Comparison of ENCODE assay signal across 8 mouse cellular contexts in genomic region chr16:35364063-35364428, GRCm38 (mm10). TPM values are rescaled to one million over a fixed set of nuclear protein-coding genes. Genes with fewer than 3 reads are reported as not detected.
A peak's percentile ranks its signal among the peaks of the same experiment; 100 is the strongest.
DNase-seq lines count a peak whose midpoint lies in the region; ATAC-seq and TF ChIP-seq lines count a peak whose summit lies in the region.

No protein-coding gene starts in this region.

- H3K9ac ChIP-seq in embryonic facial prominence, embryonic 11.5 days (replicated peaks; ENCODE audit: low read length), result peak overlapping the region; percentile 54
- H3K9ac ChIP-seq in intestine, embryonic 15.5 days, result peak overlapping the region; percentile 42; the same call in 1 of the 2 replicates

- no peaks in the 10 kb centered on the region for H3K79me2 ChIP-seq in myocyte (ENCODE audit: control insufficient read depth, insufficient read depth)

- intact Hi-C loops in left cerebral cortex, adult 2 months (cut with DNase I), result loop anchor here (5.0 kb wide), 1 partner anchor 263 kb away; no protein-coding TSS in a partner anchor

- 2% methylated on average over 7 of the region's 7 CpGs for WGBS in embryonic facial prominence, embryonic 11.5 days
- WGBS in intestine, embryonic 15.5 days, result 1% methylated on average over 7 of the region's 7 CpGs

- H3K9me3 ChIP-seq in embryonic facial prominence, embryonic 11.5 days (replicated peaks; ENCODE audit: control insufficient read depth, low read length), result no peaks in the 10 kb centered on the region
- H3K9me3 ChIP-seq in intestine, embryonic 15.5 days, result no peaks in the 10 kb centered on the region

- no peaks in the 10 kb centered on the region for H3K4me1 ChIP-seq in embryonic facial prominence, embryonic 11.5 days (ENCODE audit: control insufficient read depth, insufficient read depth, low read length)
- peaks cover 6% of the 10 kb centered on the region; the same call in 1 of the 2 replicates for H3K4me1 ChIP-seq in intestine, embryonic 15.5 days (replicated peaks)

- 0 out of 2 replicates have a peak overlapping the region, but pooled peaks have one; percentile 28 for H3K27ac ChIP-seq in left cerebral cortex, adult 2 months
- H3K27ac ChIP-seq in embryonic facial prominence, embryonic 11.5 days (replicated peaks; ENCODE audit: low read depth, low read length), result no peak overlapping the region
- H3K27ac ChIP-seq in intestine, embryonic 15.5 days, result peak overlapping the region; percentile 63; the same call in 1 of the 2 replicates

- TF ChIP-seq POLR2A in myocyte (IDR thresholded peaks at IDR 0.05; ENCODE audit: insufficient read length, low read depth), result no peak

- H3ac ChIP-seq in myocyte (ENCODE audit: control insufficient read depth, insufficient read length), result peak overlapping the region; percentile 73

- no peak for ATAC-seq in embryonic facial prominence, embryonic 11.5 days (replicated peaks; ENCODE audit: insufficient number of reproducible peaks, low FRiP score, low TSS enrichment, low read depth)
- ATAC-seq in intestine, embryonic 15.5 days, result peak; percentile 46

- TF ChIP-seq CTCF in left cerebral cortex, adult 2 months (IDR thresholded peaks at IDR 0.05), result no peak

- H3K4me3 ChIP-seq in left cerebral cortex, adult 2 months, result peak overlapping the region; percentile 74
- H3K4me3 ChIP-seq in embryonic facial prominence, embryonic 11.5 days (ENCODE audit: low read depth, low read length), result peak overlapping the region; percentile 84
- peak overlapping the region; percentile 70 for H3K4me3 ChIP-seq in intestine, embryonic 15.5 days (replicated peaks)
- peak overlapping the region; percentile 47 for H3K4me3 ChIP-seq in myocyte

- H3K4me2 ChIP-seq in embryonic facial prominence, embryonic 11.5 days (ENCODE audit: low read depth, low read length), result peak overlapping the region; percentile 41
- peak overlapping the region; percentile 72 for H3K4me2 ChIP-seq in intestine, embryonic 15.5 days (replicated peaks)
- H3K4me2 ChIP-seq in myocyte (ENCODE audit: low read depth), result peak overlapping the region; percentile 81

- no peak for DNase-seq in left cerebral cortex, adult 2 months (ENCODE audit: extremely low spot score in 1 of 2, low spot score in 2 of 2)
- DNase-seq in left cerebral cortex, adult 18-20 months (ENCODE audit: low spot score in 2 of 2), result no peak
- DNase-seq in embryonic facial prominence, embryonic 11.5 days (ENCODE audit: low spot score), result no peak
- no peak for DNase-seq in ovary, postnatal 10 days (ENCODE audit: low spot score)
- no peak for DNase-seq in cerebellum, adult 9-10 months
- no peak for DNase-seq in adrenal gland, postnatal 10 days

- H3K27me3 ChIP-seq in embryonic facial prominence, embryonic 11.5 days (ENCODE audit: control insufficient read depth, insufficient read depth, low read length), result no peaks in the 10 kb centered on the region
- H3K27me3 ChIP-seq in intestine, embryonic 15.5 days (replicated peaks), result no peaks in the 10 kb centered on the region
- no peaks in the 10 kb centered on the region for H3K27me3 ChIP-seq in myocyte (ENCODE audit: control insufficient read depth, insufficient read depth, insufficient read length)

- no peaks in the 10 kb centered on the region for H3K36me3 ChIP-seq in embryonic facial prominence, embryonic 11.5 days (replicated peaks; ENCODE audit: control insufficient read depth, insufficient read depth, low read depth, low read length)
- no peaks in the 10 kb centered on the region for H3K36me3 ChIP-seq in intestine, embryonic 15.5 days
- H3K36me3 ChIP-seq in myocyte (ENCODE audit: control insufficient read depth, insufficient read depth), result no peaks in the 10 kb centered on the region

TF ChIP-seq in myocyte, 11 proteins besides CTCF, POLR2A, EP300 and RAD21:
- no peak for TF ChIP-seq E2F4 (IDR thresholded peaks at IDR 0.05; ENCODE audit: insufficient read depth)
- no peak for TF ChIP-seq REST (IDR thresholded peaks at IDR 0.05; ENCODE audit: insufficient read depth, insufficient read length)
- no peak for TF ChIP-seq USF1 (IDR thresholded peaks at IDR 0.05; ENCODE audit: low read depth)
- no peak for TF ChIP-seq TCF3 (IDR thresholded peaks at IDR 0.05; ENCODE audit: insufficient read length, low read depth)
- TF ChIP-seq CEBPB (IDR thresholded peaks at IDR 0.05; ENCODE audit: insufficient read depth, poor library complexity, severe bottlenecking), result no peak
- no peak for TF ChIP-seq MAX (IDR thresholded peaks at IDR 0.05; ENCODE audit: low read depth)
- TF ChIP-seq MYOD1 (IDR thresholded peaks at IDR 0.05; ENCODE audit: control insufficient read depth in 1 of 3, insufficient read length in 2 of 3, low read depth in 2 of 3), result no peak

RNA-seq across cellular contexts. Expression of gene Sec22a, which starts 0.3 kb away (rescaled TPM):
- 10 to 100 TPM; 12.9 to 14.1 TPM for total RNA-seq in left cerebral cortex, adult 2 months (2021)
- 10 to 100 TPM; 13.7 to 17.1 TPM for total RNA-seq in left cerebral cortex, adult 18-20 months (2021)
- 34.2 and 36.8 TPM in 2 replicates for polyA plus RNA-seq in embryonic facial prominence, embryonic 11.5 days (2014; fragmentation: Nextera tagmentation; extraction: Ambion mirVana)
- polyA plus RNA-seq in intestine, embryonic 15.5 days (2015; fragmentation: Nextera tagmentation; extraction: Ambion mirVana), result 53.3 and 54.3 TPM in 2 replicates
- polyA plus RNA-seq in myocyte (2012; fragmentation: generic; extraction: Trizol), result 7.7 TPM
- 10 to 100 TPM; 22.8 to 27.8 TPM for total RNA-seq in adrenal gland, postnatal 10 days (2021)
